8 mouse cellular contexts compared by ENCODE assay signal in genomic region chr3:59312610-59313009, GRCm38 (mm10). TPM values are rescaled to one million over a fixed set of nuclear protein-coding genes. Genes with fewer than 3 reads are reported as not detected.
DNase-seq lines count a peak whose midpoint lies in the region; ATAC-seq and TF ChIP-seq lines count a peak whose summit lies in the region.
"Had no signal": no experiment of that assay in that cellular context is flagged by ENCODE, and none has a peak within 500 bp of the region (broad histone marks: within the 10 kb centered on the region; RNA-seq: fewer than 3 reads in every experiment).

No protein-coding gene starts in this region.

- peak; percentile 47; the same call in 1 of the 2 replicates for TF ChIP-seq EP300 in liver, postnatal 0 days (IDR thresholded peaks at IDR 0.05; ENCODE audit: low read depth)

- DNase-seq in liver, postnatal 0 days, result peak; percentile 39
- DNase-seq in adrenal gland, postnatal 10 days, result peak; percentile 4
- no peak for DNase-seq in hindbrain, embryonic 10.5 days (ENCODE audit: low spot score)
- DNase-seq in spleen, postnatal 14 days (ENCODE audit: low spot score in 2 of 2), result no peak

- TF ChIP-seq CTCF in liver, postnatal 0 days (IDR thresholded peaks at IDR 0.05; ENCODE audit: low read depth), result no peak

- WGBS in liver, postnatal 0 days (ENCODE audit: insufficient replicate concordance), result 61% methylated on average over 10 of the region's 10 CpGs
- whole genome bisulfite sequencing in liver, embryonic 12.5 days (ENCODE audit: insufficient replicate concordance), result 75% methylated on average over 10 of the region's 10 CpGs
- 90% methylated on average over 10 of the region's 10 CpGs for WGBS in hindbrain, embryonic 10.5 days

- ATAC-seq in liver, postnatal 0 days, result peak; percentile 68
- no peak for ATAC-seq in liver, embryonic 12.5 days
- peak; percentile 86 for ATAC-seq in granulocyte monocyte progenitor cell, adult 5-6 weeks (replicated peaks; ENCODE audit: poor library complexity, severe bottlenecking)
- peak; percentile 96 for ATAC-seq in megakaryocyte, adult 5-6 weeks (ENCODE audit: poor library complexity, severe bottlenecking)

- H3K9me3 ChIP-seq in liver, postnatal 0 days (ENCODE audit: low read length), result no peaks in the 10 kb centered on the region
- no peaks in the 10 kb centered on the region for H3K9me3 ChIP-seq in liver, embryonic 12.5 days (replicated peaks)
- H3K9me3 ChIP-seq in hindbrain, embryonic 10.5 days, result no peaks in the 10 kb centered on the region
- H3K9me3 ChIP-seq: stomach, embryonic 15.5 days had no signal

- no peaks in the 10 kb centered on the region for H3K27me3 ChIP-seq in liver, postnatal 0 days (ENCODE audit: insufficient read depth, low read length)
- H3K27me3 ChIP-seq in liver, embryonic 12.5 days (replicated peaks), result no peaks in the 10 kb centered on the region
- no peaks in the 10 kb centered on the region for H3K27me3 ChIP-seq in hindbrain, embryonic 10.5 days (ENCODE audit: insufficient read depth, poor library complexity, severe bottlenecking)
- H3K27me3 ChIP-seq: stomach, embryonic 15.5 days had no signal

- H3K36me3 ChIP-seq in liver, postnatal 0 days (replicated peaks; ENCODE audit: insufficient read depth, low read length), result no peaks in the 10 kb centered on the region
- no peaks in the 10 kb centered on the region for H3K36me3 ChIP-seq in liver, embryonic 12.5 days
- peaks cover 2% of the 10 kb centered on the region; the same call in 1 of the 2 replicates for H3K36me3 ChIP-seq in hindbrain, embryonic 10.5 days
- H3K36me3 ChIP-seq: stomach, embryonic 15.5 days had no signal

- H3K4me3 ChIP-seq in liver, postnatal 0 days (ENCODE audit: low read depth, low read length), result no peak overlapping the region
- H3K4me3 ChIP-seq in liver, embryonic 12.5 days, result no peak overlapping the region
- no peak overlapping the region for H3K4me3 ChIP-seq in hindbrain, embryonic 10.5 days
- H3K4me3 ChIP-seq: stomach, embryonic 15.5 days had no signal

- H3K4me1 ChIP-seq in liver, postnatal 0 days (ENCODE audit: insufficient read depth), result no peaks in the 10 kb centered on the region
- H3K4me1 ChIP-seq in liver, embryonic 12.5 days, result no peaks in the 10 kb centered on the region
- H3K4me1 ChIP-seq in hindbrain, embryonic 10.5 days (replicated peaks), result no peaks in the 10 kb centered on the region
- H3K4me1 ChIP-seq: stomach, embryonic 15.5 days had no signal

- H3K27ac ChIP-seq in liver, postnatal 0 days (ENCODE audit: low read depth), result peak overlapping the region; percentile 66
- no peak overlapping the region for H3K27ac ChIP-seq in liver, embryonic 12.5 days
- H3K27ac ChIP-seq in hindbrain, embryonic 10.5 days, result no peak overlapping the region
- H3K27ac ChIP-seq: stomach, embryonic 15.5 days had no signal

- H3K9ac ChIP-seq in liver, postnatal 0 days (replicated peaks), result no peak overlapping the region
- no peak overlapping the region for H3K9ac ChIP-seq in liver, embryonic 12.5 days
- H3K9ac ChIP-seq: stomach, embryonic 15.5 days had no signal

- H3K4me2 ChIP-seq in liver, postnatal 0 days (ENCODE audit: low read depth, low read length), result no peak overlapping the region
- no peak overlapping the region for H3K4me2 ChIP-seq in liver, embryonic 12.5 days
- H3K4me2 ChIP-seq: stomach, embryonic 15.5 days had no signal

RNA-seq across cellular contexts. Expression of gene Igsf10, which starts 31.6 kb away (rescaled TPM):
- 0.32 and 0.41 TPM in 2 replicates for polyA plus RNA-seq in liver, postnatal 0 days (2015; fragmentation: Nextera tagmentation; extraction: Ambion mirVana)
- polyA plus RNA-seq in liver, embryonic 12.5 days (2016; fragmentation: Nextera tagmentation; extraction: Ambion mirVana), result 0.60 and 0.83 TPM in 2 replicates
- 1 to 10 TPM; 9.0 to 9.2 TPM for total RNA-seq in adrenal gland, postnatal 10 days (2021)
- total RNA-seq in granulocyte monocyte progenitor cell, adult 5-6 weeks (2014; fragmentation: Nextera tagmentation), result not detected in 2 replicates
- total RNA-seq in granulocyte monocyte progenitor cell, adult 5-6 weeks (2017), result not detected in 2 replicates
- 0.22 and 0.36 TPM in 2 replicates for total RNA-seq in megakaryocyte, adult 5-6 weeks (2015)
- not detected in 2 replicates for total RNA-seq in megakaryocyte, adult 5-6 weeks (2017)
- polyA plus RNA-seq in hindbrain, embryonic 10.5 days (2016; fragmentation: Nextera tagmentation; extraction: Ambion mirVana), result 2.8 and 3.2 TPM in 2 replicates

RNA-seq across cellular contexts. Expression of gene P2ry12, which starts 49.9 kb away (rescaled TPM):
- 3.0 and 3.3 TPM in 2 replicates for polyA plus RNA-seq in liver, postnatal 0 days (2015; fragmentation: Nextera tagmentation; extraction: Ambion mirVana)
- 1.4 and 2.2 TPM in 2 replicates for polyA plus RNA-seq in liver, embryonic 12.5 days (2016; fragmentation: Nextera tagmentation; extraction: Ambion mirVana)
- total RNA-seq in adrenal gland, postnatal 10 days (2021), result 1 to 10 TPM; 3.3 to 3.5 TPM
- not detected in 2 replicates for total RNA-seq in granulocyte monocyte progenitor cell, adult 5-6 weeks (2014; fragmentation: Nextera tagmentation)
- not detected in 2 replicates for total RNA-seq in granulocyte monocyte progenitor cell, adult 5-6 weeks (2017)
- total RNA-seq in megakaryocyte, adult 5-6 weeks (2015), result 3.5 and 5.0 TPM in 2 replicates
- 2.6 and 4.2 TPM in 2 replicates for total RNA-seq in megakaryocyte, adult 5-6 weeks (2017)
- polyA plus RNA-seq in hindbrain, embryonic 10.5 days (2016; fragmentation: Nextera tagmentation; extraction: Ambion mirVana), result 1.3 and 2.2 TPM in 2 replicates

Comparison
In these comparisons a context has a peak if more than half of its experiments do, and no peak if none do; other contexts are left out.
1. DNase-seq: peak in liver, postnatal 0 days (single experiment) and adrenal gland, postnatal 10 days (single experiment); none in hindbrain, embryonic 10.5 days (single experiment) and spleen, postnatal 14 days (0 of 2).
2. RNA of gene Igsf10, which starts 31.6 kb away (total RNA-seq): 9.0 to 9.2 TPM in adrenal gland, postnatal 10 days; 0.22 to 0.36 TPM in megakaryocyte, adult 5-6 weeks and not detected in granulocyte monocyte progenitor cell, adult 5-6 weeks; every median in the first group is over 4 times any median in the second.